Mouse (Mus musculus): ENCODE data around the gene Gss.

DNA sequence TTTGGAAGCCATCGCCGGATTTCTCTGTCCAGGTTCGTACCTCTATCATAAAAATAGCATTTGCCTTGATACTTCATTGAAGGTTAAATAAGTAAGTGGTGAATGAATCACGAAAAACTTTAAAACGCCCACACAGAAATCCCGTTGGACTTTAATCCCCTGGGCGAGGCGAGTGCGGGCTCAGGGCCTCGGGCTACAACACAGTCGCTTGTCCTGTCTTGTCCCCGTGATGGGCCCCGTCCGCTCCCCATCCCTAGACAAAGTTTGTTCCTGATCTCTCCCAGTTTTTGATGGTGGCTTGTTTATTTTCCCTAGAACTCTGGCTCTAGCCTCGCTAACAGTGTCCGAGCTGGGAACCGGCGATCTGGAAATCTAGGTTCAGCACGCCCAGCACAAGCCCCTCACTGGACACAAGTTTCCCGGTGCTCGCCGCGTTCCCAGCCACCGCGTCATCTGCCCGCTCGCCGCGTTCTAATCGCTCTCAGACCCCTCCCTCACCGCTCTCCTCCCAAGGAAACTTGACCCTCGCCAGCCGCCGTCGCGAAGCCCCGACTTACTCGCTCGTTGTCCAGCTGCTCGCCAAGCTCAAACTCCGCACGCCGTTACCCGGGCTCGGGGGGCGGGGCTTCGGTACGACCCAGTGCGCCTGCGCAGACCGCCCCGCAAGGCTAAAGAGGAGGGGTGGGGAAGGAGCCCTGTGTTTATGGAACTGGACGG, at the start of gene Gss:
- TF ChIP-seq CTCF (conservative IDR thresholded peaks at IDR 0.05; ENCODE audit: low read length) (no peak), POU5F1 (IDR thresholded peaks at IDR 0.05; ENCODE audit: borderline replicate concordance, low read length) (no peak)

Data from E14TG2a.4 (cell line).